16 mouse cellular contexts compared by ENCODE assay signal in genomic region chr11:94402731-94403130, GRCm38 (mm10).
"Had no signal": no experiment of that assay in that cellular context is flagged by ENCODE, and none has a peak within 500 bp of the region (broad histone marks: within the 10 kb centered on the region; RNA-seq: fewer than 3 reads in every experiment).

No protein-coding gene starts in this region.

- H3K36me3 ChIP-seq: midbrain, embryonic 12.5 days had no signal

- DNase-seq: kidney, adult 2 months; kidney, postnatal 25 days; layer of hippocampus, adult 9-11 months; liver, postnatal 0 days; right cerebral cortex, postnatal 4 days; thymus, adult 2 months; thymus, postnatal 14 days; thymus, postnatal 4 days had no signal

- H3K4me3 ChIP-seq: layer of hippocampus, adult 2 months; midbrain, embryonic 12.5 days had no signal

- H3K27ac ChIP-seq: layer of hippocampus, adult 2 months; liver, embryonic 14.5 days; macrophage; midbrain, embryonic 12.5 days; stomach, postnatal 0 days had no signal

- ATAC-seq: intestine, postnatal 0 days; liver, postnatal 0 days; midbrain, embryonic 16.5 days had no signal

- H3K4me2 ChIP-seq: liver, embryonic 11.5 days; midbrain, embryonic 12.5 days had no signal

- H3K9me3 ChIP-seq: midbrain, embryonic 12.5 days had no signal

- H3K9ac ChIP-seq: liver, embryonic 14.5 days; liver, postnatal 0 days; midbrain, embryonic 12.5 days had no signal
